Mouse (Mus musculus): ENCODE measurements around the gene Gm49425. TPM values are rescaled to one million over a fixed set of nuclear protein-coding genes. Genes with fewer than 3 reads are reported as not detected.
A peak's percentile ranks its signal among the peaks of the same experiment; 100 is the strongest.
"Not testable (repeated sequence)": the region's sequence is repeated elsewhere in the genome, so short reads cannot be mapped to it uniquely, and the experiment has no call there.

Gene Gm49425
- polyA plus RNA-seq (2015; fragmentation: Nextera tagmentation; extraction: Ambion mirVana): 0.19 and 0.42 TPM in 2 replicates

DNA sequence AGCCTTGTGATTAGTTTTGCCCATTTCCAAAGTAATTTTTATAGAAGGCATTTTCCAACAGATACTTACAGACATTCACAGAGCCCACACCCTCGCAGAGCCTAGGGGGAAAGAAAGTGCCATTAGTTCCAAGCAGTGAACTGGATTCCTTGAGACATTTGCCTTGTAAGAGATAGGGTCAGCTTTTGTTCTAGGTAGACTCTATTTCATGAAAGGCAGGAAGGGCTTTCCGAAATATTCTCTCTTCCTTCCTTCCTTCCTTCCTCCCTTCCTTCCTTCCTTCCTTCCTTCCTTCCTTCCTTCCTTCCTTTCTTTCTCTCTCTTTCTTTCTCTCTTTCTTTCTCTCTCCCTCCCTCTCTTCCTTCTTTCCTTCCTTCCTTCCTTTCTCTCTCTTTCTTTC lies at the start of gene Gm49425:
Gm49425 (minus strand) TSS at position 101 of the 400 bp plus-strand sequence.
- H3K27me3 ChIP-seq (replicated peaks); ATAC-seq (ENCODE audit: low FRiP score); H3K27ac ChIP-seq (replicated peaks); H3K36me3 ChIP-seq; H3K4me3 ChIP-seq (replicated peaks); H3K4me2 ChIP-seq; H3K9ac ChIP-seq (replicated peaks); H3K4me1 ChIP-seq; H3K9me3 ChIP-seq (replicated peaks): not testable (repeated sequence)
- 83% methylated on average over 2 of the region's 2 CpGs for WGBS

DNA sequence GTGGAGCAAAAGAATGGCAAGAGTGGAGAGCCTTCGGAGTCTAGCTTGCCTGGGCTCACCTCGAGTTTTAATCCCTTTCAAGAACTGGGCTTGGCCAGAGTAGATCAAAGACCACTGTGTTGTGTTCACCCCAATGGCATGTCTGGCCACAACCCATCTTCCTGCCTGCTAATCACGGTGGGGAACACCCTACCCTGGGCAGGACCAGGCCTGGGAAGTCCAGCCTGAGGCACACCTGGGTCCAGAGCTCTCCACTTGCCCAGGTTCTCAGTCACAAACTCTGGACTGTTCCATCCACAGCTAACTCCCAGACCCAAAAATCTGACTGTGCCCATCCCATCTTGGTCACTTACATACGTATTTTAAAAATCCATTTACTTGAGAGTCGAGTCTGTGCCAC lies 45.8 kb upstream of the Gm49425 start, which contains the start of gene Krt90:
Krt90 (minus strand) TSS at position 101 of the 400 bp plus-strand sequence.
- Histone ChIP-seq H3K36me3 (no peaks in the 10 kb centered on the region), H3K4me1 (no peaks in the 10 kb centered on the region), H3K9me3 (replicated peaks) (no peaks in the 10 kb centered on the region), H3K27me3 (replicated peaks) (no peaks in the 10 kb centered on the region), H3K9ac (replicated peaks) (no peak within 1 kb of the TSS), H3K27ac (replicated peaks) (no peak within 1 kb of the TSS), H3K4me3 (replicated peaks) (no peak within 1 kb of the TSS), H3K4me2 (no peak within 1 kb of the TSS)
- WGBS: 76% methylated on average over 5 of the region's 5 CpGs
- ATAC-seq (ENCODE audit: low FRiP score): no peak

DNA sequence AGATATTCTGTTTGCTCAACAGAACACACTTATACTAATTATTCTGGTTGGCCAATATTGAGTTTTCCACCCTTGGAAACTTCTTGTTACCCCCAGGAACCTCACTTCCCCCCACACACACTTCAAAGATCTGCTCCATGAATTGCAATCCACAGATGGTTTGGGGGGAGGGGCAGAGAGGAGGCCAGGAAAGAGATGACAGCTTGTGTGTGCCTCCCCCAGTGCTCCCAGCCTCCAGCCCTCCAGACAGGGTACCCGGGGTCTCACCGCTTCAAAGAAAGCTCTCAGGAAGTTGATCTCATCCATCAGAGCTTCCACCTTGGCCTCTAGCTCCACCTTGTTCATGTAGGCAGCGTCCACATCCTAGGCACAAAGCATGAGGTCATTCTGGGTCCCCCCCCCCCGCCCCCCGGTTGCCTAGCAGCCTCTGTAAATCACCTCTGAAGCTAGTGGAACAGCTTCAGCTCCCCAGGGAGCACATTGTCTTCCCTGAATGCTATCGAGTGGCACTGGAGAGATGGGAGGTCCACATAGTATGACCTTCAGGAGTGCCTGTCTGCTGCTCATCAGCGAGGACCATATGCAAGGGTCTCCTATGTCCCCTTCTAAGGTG lies 41.1 kb upstream of the Gm49425 start:
- 3% methylated on average over 7 of the region's 7 CpGs for whole genome bisulfite sequencing
- Histone ChIP-seq H3K9ac (replicated peaks) (no peak overlapping the region), H3K9me3 (replicated peaks) (no peaks in the 10 kb centered on the region), H3K4me1 (peaks cover 3% of the 10 kb centered on the region), H3K4me3 (replicated peaks) (no peak overlapping the region), H3K27me3 (replicated peaks) (no peaks in the 10 kb centered on the region), H3K36me3 (no peaks in the 10 kb centered on the region), H3K4me2 (no peak overlapping the region), H3K27ac (replicated peaks) (no peak overlapping the region)
- ATAC-seq (ENCODE audit: low FRiP score): no peak

DNA sequence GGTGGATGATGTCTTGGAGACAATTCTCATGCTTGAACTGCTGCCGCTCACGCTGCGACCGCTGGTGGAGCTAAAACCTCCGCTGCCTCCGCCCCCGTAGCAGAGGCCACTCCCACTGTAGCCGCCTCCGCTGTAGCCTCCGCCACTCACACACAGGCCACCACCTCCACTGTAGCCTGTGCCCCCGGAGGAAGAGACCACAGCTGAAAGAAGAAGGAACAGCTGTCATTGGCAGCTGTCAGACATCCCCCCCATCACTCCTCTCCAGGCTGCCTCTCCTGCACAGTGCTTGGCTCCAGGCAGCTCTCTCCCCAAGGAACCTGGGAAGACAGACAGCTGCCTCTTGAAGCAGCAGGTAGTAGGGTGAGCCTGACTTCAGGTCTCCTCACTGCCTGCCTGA lies 36.1 kb upstream of the Gm49425 start:
- Histone ChIP-seq H3K9me3 (replicated peaks) (no peaks in the 10 kb centered on the region), H3K27ac (replicated peaks) (no peak overlapping the region), H3K4me2 (peak overlapping the region; percentile 50), H3K4me1 (peaks cover 10% of the 10 kb centered on the region), H3K9ac (replicated peaks) (0 out of 2 replicates have a peak overlapping the region, but pooled peaks have one; percentile 5), H3K36me3 (no peaks in the 10 kb centered on the region), H3K4me3 (replicated peaks) (peak overlapping the region; percentile 7; the same call in 1 of the 2 replicates), H3K27me3 (replicated peaks) (0 out of 2 replicates have a peak, but pooled peaks cover 3% of the 10 kb centered on the region)
- 0% methylated on average over 11 of the region's 11 CpGs for WGBS
- ATAC-seq (ENCODE audit: low FRiP score): peak; percentile 55; the same call in 1 of the 2 replicates

DNA sequence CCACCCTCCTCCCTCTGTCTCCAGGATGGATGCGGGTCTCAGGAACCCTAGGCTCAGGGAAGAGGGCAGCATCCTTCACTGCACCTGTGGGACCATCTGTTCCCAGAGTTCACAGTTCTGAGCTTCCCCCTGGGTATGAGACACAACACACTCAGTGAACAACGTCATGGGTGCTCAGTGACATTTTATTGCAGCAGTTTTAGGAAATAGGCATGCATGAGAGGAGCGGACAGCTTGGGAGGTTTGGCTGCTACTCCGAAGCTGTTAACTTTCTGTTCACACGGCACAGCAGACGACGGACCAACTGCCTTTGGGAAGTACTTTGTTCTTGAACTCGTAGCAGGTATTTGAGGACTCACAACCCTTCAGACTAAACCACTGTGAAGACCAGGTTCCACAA lies 35.1 kb upstream of the Gm49425 start:
- WGBS: 76% methylated on average over 8 of the region's 8 CpGs
- Histone ChIP-seq H3K9ac (replicated peaks) (no peak overlapping the region), H3K36me3 (no peaks in the 10 kb centered on the region), H3K9me3 (replicated peaks) (no peaks in the 10 kb centered on the region), H3K4me3 (replicated peaks) (no peak overlapping the region), H3K27ac (replicated peaks) (no peak overlapping the region), H3K4me2 (no peak overlapping the region), H3K4me1 (peaks cover 10% of the 10 kb centered on the region), H3K27me3 (replicated peaks) (0 out of 2 replicates have a peak, but pooled peaks cover 3% of the 10 kb centered on the region)
- ATAC-seq (ENCODE audit: low FRiP score): no peak

DNA sequence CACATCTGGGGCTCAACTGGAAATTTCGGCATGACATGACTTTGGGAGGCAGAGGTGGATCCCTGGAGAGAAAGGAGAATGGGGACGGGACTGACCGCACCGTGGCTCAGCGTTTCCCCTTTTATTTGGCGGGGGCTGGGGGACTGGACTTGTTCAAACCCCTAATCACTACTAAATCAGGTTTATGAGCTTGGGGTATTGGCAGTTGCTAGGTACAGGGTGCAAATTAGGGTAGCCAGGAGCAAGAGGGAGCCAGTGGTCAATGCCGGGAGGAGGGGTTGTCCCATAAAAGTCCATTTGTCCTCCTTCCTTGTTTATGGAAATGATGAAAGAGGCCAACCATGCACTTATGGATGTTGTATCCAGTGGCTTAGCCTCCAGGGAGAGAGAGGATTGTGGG lies 33.5 kb upstream of the Gm49425 start, which contains the start of gene Krt82:
Krt82 (minus strand) TSS at position 101 of the 400 bp plus-strand sequence.
- Histone ChIP-seq H3K4me3 (replicated peaks) (no peak within 1 kb of the TSS), H3K9ac (replicated peaks) (no peak within 1 kb of the TSS), H3K36me3 (no peaks in the 10 kb centered on the region), H3K9me3 (replicated peaks) (no peaks in the 10 kb centered on the region), H3K27me3 (replicated peaks) (0 out of 2 replicates have a peak, but pooled peaks cover 3% of the 10 kb centered on the region), H3K4me2 (no peak within 1 kb of the TSS), H3K4me1 (peaks cover 10% of the 10 kb centered on the region), H3K27ac (replicated peaks) (no peak within 1 kb of the TSS)
- 47% methylated on average over 7 of the region's 7 CpGs for WGBS
- no peak for ATAC-seq (ENCODE audit: low FRiP score)

DNA sequence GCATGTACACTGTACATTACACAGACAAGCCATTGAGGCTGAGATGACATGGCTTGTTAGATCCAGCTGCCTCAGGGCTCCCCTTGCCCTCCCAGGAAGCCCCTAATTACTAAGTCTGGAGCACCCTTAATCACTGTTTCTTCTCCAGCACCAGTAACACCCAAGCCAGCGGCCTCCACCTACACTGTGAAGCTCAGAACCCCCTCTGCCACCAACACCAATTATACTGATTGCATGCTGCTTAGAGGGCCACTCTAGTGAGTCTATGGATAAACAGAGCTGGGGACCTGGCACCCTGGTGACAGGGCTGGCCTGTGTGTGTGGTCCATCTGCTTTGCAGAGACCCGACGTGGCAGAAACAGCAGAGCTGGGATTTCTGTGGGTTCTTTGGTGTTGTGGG lies 27.4 kb upstream of the Gm49425 start:
- ATAC-seq (ENCODE audit: low FRiP score): no peak
- Histone ChIP-seq H3K4me3 (replicated peaks) (no peak overlapping the region), H3K4me1 (no peaks in the 10 kb centered on the region), H3K27me3 (replicated peaks) (no peaks in the 10 kb centered on the region), H3K4me2 (no peak overlapping the region), H3K36me3 (no peaks in the 10 kb centered on the region), H3K9ac (replicated peaks) (no peak overlapping the region), H3K27ac (replicated peaks) (no peak overlapping the region), H3K9me3 (replicated peaks) (no peaks in the 10 kb centered on the region)
- 73% methylated on average over 3 of the region's 3 CpGs for WGBS

DNA sequence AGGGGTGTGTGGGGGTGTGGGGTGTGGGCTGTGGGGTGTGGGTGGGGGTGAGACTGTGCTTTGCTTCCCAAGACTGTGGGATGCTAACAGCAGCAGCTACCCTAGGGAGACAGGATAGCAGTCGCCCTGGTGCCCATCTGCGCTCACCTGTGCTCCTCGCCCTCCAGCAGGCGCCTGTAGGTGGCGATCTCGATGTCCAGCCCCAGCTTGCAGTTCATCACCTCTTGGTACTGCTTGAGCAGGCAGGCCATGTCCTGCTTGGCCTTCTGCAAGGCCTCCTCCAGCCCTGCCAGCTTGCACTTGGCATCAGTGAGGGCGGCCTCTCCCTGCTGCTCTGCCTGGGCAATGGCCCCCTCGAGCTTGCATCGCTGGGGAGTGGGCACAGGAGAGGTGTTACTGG lies 25.5 kb upstream of the Gm49425 start:
- no peak overlapping the region for H3K9ac ChIP-seq (replicated peaks)
- H3K27ac ChIP-seq (replicated peaks): no peak overlapping the region
- WGBS: 64% methylated on average over 9 of the region's 9 CpGs
- no peaks in the 10 kb centered on the region for H3K9me3 ChIP-seq (replicated peaks)
- H3K4me2 ChIP-seq: no peak overlapping the region
- H3K4me3 ChIP-seq (replicated peaks): no peak overlapping the region
- no peaks in the 10 kb centered on the region for H3K27me3 ChIP-seq (replicated peaks)
- ATAC-seq (ENCODE audit: low FRiP score): no peak
- no peaks in the 10 kb centered on the region for H3K36me3 ChIP-seq
- H3K4me1 ChIP-seq: no peaks in the 10 kb centered on the region

DNA sequence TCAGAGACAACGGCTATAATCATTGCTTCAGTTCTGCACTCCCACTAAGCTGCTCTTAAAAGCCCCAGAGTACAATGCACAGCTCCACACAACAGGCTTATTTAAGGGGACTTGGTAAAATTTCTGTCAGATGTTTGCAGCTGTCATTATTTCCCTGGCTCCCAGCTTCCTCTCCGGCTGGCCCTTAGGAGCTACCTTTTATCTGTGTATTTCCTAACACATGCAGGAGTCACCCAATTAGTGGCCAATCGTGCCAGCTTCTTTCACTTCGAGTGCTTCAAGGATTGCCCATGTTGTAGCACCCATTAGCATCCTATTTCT lies 21.5 kb upstream of the Gm49425 start:
- WGBS: 50% methylated on average over 4 of the region's 4 CpGs

DNA sequence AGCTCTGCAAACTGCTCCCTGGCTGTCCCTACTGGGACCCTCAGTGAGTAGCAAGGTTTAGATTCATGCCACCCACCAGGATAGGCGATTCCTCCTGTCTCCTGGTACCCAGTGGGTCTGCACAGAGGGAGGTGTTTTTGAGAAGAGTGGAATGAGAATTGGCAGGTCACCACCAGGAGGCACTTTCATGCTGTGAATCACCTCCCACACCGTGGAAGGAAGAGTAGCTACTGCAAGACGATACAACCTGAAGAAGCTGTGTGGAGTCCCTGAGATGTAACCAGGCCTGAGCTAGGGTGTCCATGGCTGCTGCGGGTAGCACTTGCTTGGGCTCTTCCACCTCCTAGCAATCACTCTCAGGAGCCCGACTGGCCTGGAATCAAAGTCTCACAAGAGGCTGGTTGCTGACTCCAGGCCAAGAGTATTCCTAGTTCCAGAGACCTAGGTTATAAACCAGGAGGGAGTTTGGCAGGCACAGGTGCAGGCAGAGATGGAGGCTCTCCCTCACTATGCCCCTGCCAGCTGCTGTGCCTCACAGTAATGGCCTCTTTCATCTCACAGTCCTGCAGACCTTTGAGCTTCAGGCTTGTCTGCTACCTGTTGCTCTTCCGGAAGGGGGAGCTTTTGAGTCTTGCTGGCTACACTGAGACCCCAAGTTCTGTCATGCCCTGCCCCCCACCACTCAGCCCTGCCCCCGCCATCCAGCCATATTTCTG lies 21.0 kb upstream of the Gm49425 start:
- H3K36me3 ChIP-seq: no peaks in the 10 kb centered on the region
- no peaks in the 10 kb centered on the region for H3K9me3 ChIP-seq (replicated peaks)
- H3K9ac ChIP-seq (replicated peaks): no peak overlapping the region
- WGBS: 37% methylated on average over 7 of the region's 7 CpGs
- H3K27ac ChIP-seq (replicated peaks): no peak overlapping the region
- ATAC-seq (ENCODE audit: low FRiP score): no peak
- no peak overlapping the region for H3K4me2 ChIP-seq
- H3K4me1 ChIP-seq: 0 out of 2 replicates have a peak, but pooled peaks cover 4% of the 10 kb centered on the region
- no peak overlapping the region for H3K4me3 ChIP-seq (replicated peaks)
- H3K27me3 ChIP-seq (replicated peaks): no peaks in the 10 kb centered on the region

More for the DNA sequence above, 21.5 kb upstream of the Gm49425 start:
- Histone ChIP-seq H3K9me3 (replicated peaks) (no peaks in the 10 kb centered on the region), H3K4me3 (replicated peaks) (no peak overlapping the region), H3K36me3 (no peaks in the 10 kb centered on the region), H3K9ac (replicated peaks) (no peak overlapping the region), H3K27ac (replicated peaks) (no peak overlapping the region), H3K4me1 (0 out of 2 replicates have a peak, but pooled peaks cover 4% of the 10 kb centered on the region), H3K27me3 (replicated peaks) (no peaks in the 10 kb centered on the region), H3K4me2 (no peak overlapping the region)
- no peak for ATAC-seq (ENCODE audit: low FRiP score)

DNA sequence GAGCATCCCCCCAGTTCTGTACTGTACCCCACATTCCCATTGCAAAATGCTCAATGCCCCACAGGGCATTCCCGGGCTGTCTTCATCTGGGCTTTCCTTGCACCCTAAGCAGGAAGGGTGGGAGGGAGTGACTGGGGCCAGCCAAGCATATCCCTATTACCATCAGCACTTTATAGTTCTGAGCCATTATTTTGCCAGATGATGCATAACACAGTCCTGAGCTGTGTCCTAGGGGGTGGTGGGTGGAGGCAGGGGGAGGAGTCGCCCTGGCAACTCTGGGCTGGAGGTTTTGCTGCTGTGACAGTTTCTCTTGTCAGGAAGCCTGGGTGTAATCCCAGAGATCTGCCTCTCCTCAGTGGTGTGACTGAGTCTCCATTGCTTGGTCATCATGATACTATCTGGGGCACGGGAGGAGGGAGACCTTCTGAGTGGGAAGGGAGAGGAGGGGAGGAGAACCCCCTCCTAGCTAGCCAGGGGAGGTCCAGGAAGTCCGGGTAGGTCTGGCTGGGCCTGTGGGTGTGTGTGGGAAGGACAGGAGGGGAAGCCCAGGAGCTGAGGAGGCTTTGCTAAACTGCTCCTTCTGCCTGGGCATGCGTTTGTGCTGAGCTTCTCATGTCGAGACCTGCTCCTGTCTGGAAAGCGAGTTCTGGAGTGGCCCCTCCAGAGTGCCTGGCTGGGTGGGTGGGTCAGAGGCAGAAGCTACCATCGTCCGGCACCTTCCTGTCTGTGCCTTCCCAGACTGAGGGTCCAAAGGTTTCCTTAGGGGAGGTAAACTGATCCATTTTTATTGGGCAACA lies 19.2 kb upstream of the Gm49425 start:
- H3K36me3 ChIP-seq: no peaks in the 10 kb centered on the region
- no peak overlapping the region for H3K4me3 ChIP-seq (replicated peaks)
- H3K4me1 ChIP-seq: 0 out of 2 replicates have a peak, but pooled peaks cover 4% of the 10 kb centered on the region
- H3K27me3 ChIP-seq (replicated peaks): no peaks in the 10 kb centered on the region
- no peak overlapping the region for H3K9ac ChIP-seq (replicated peaks)
- H3K9me3 ChIP-seq (replicated peaks): no peaks in the 10 kb centered on the region
- WGBS: 64% methylated on average over 9 of the region's 9 CpGs
- no peak for ATAC-seq (ENCODE audit: low FRiP score)
- no peak overlapping the region for H3K27ac ChIP-seq (replicated peaks)
- H3K4me2 ChIP-seq: no peak overlapping the region

Data from neural tube, embryonic 15.5 days (tissue).